In genomic region chr4:117254672-117255071, GRCm38 (mm10) we compare ENCODE assay signal across 23 mouse cellular contexts. TPM values are rescaled to one million over a fixed set of nuclear protein-coding genes. Genes with fewer than 3 reads are reported as not detected.
DNase-seq lines count a peak whose midpoint lies in the region; ATAC-seq and TF ChIP-seq lines count a peak whose summit lies in the region.
"Had no signal": no experiment of that assay in that cellular context is flagged by ENCODE, and none has a peak within 500 bp of the region (broad histone marks: within the 10 kb centered on the region; RNA-seq: fewer than 3 reads in every experiment).

No protein-coding gene starts in this region.

- H3K36me3 ChIP-seq in intestine, embryonic 15.5 days = no peaks in the 10 kb centered on the region
- H3K36me3 ChIP-seq in intestine, postnatal 0 days (ENCODE audit: control insufficient read depth, insufficient read depth) = no peaks in the 10 kb centered on the region
- H3K36me3 ChIP-seq in liver, adult 2 months (ENCODE audit: control insufficient read depth, insufficient read depth, low read length) = no peaks in the 10 kb centered on the region
- no peaks in the 10 kb centered on the region for H3K36me3 ChIP-seq in liver, postnatal 0 days (replicated peaks; ENCODE audit: insufficient read depth, low read length)
- no peaks in the 10 kb centered on the region for H3K36me3 ChIP-seq in limb, embryonic 10.5 days
- H3K36me3 ChIP-seq: embryonic facial prominence, embryonic 12.5 days; limb, embryonic 15.5 days; stomach, embryonic 15.5 days had no signal

- H3K4me1 ChIP-seq in intestine, embryonic 15.5 days (replicated peaks) = peaks cover 11% of the 10 kb centered on the region; the same call in 1 of the 2 replicates
- H3K4me1 ChIP-seq in intestine, postnatal 0 days (replicated peaks; ENCODE audit: control insufficient read depth, insufficient read depth, low read length) = no peaks in the 10 kb centered on the region
- peaks cover 17% of the 10 kb centered on the region for H3K4me1 ChIP-seq in liver, adult 2 months (ENCODE audit: control insufficient read depth, insufficient read depth, low read length)
- peaks cover 31% of the 10 kb centered on the region for H3K4me1 ChIP-seq in liver, postnatal 0 days (ENCODE audit: insufficient read depth)
- H3K4me1 ChIP-seq in limb, embryonic 10.5 days = peaks cover 40% of the 10 kb centered on the region

- H3K27me3 ChIP-seq in intestine, embryonic 15.5 days (replicated peaks) = no peaks in the 10 kb centered on the region
- H3K27me3 ChIP-seq in intestine, postnatal 0 days (replicated peaks; ENCODE audit: control insufficient read depth, insufficient read depth, low read length) = no peaks in the 10 kb centered on the region
- no peaks in the 10 kb centered on the region for H3K27me3 ChIP-seq in liver, adult 2 months (ENCODE audit: control insufficient read depth, insufficient read depth, low read length)
- no peaks in the 10 kb centered on the region for H3K27me3 ChIP-seq in liver, postnatal 0 days (ENCODE audit: insufficient read depth, low read length)
- H3K27me3 ChIP-seq in limb, embryonic 10.5 days (ENCODE audit: low read depth, poor library complexity, severe bottlenecking) = peaks cover 12% of the 10 kb centered on the region; the same call in 1 of the 2 replicates
- H3K27me3 ChIP-seq: embryonic facial prominence, embryonic 12.5 days; forebrain, embryonic 13.5 days; heart, embryonic 13.5 days; limb, embryonic 15.5 days; stomach, embryonic 15.5 days had no signal

- 0 out of 2 replicates have a peak overlapping the region, but pooled peaks have one; percentile 9 for H3K9ac ChIP-seq in intestine, embryonic 15.5 days
- no peak overlapping the region for H3K9ac ChIP-seq in intestine, postnatal 0 days (ENCODE audit: low read depth, low read length)
- no peak overlapping the region for H3K9ac ChIP-seq in liver, adult 2 months (ENCODE audit: low read depth, low read length)
- H3K9ac ChIP-seq in liver, postnatal 0 days (replicated peaks) = no peak overlapping the region
- H3K9ac ChIP-seq: embryonic facial prominence, embryonic 12.5 days; forebrain, embryonic 13.5 days; heart, embryonic 13.5 days; limb, embryonic 15.5 days; stomach, embryonic 15.5 days had no signal

- H3K79me2 ChIP-seq in liver, adult 2 months (ENCODE audit: control insufficient read depth, insufficient read depth, low read length) = peaks cover 6% of the 10 kb centered on the region; the same call in 1 of the 2 replicates

- no peak overlapping the region for H3K4me2 ChIP-seq in intestine, embryonic 15.5 days (replicated peaks)
- H3K4me2 ChIP-seq in intestine, postnatal 0 days (replicated peaks; ENCODE audit: low read depth) = no peak overlapping the region
- no peak overlapping the region for H3K4me2 ChIP-seq in liver, postnatal 0 days (ENCODE audit: low read depth, low read length)
- H3K4me2 ChIP-seq: embryonic facial prominence, embryonic 12.5 days; forebrain, embryonic 13.5 days; heart, embryonic 13.5 days; limb, embryonic 15.5 days; stomach, embryonic 15.5 days had no signal

- no peak for TF ChIP-seq EP300 in liver, postnatal 0 days (IDR thresholded peaks at IDR 0.05; ENCODE audit: low read depth)

- TF ChIP-seq POLR2A in liver, adult 2 months (IDR thresholded peaks at IDR 0.05; ENCODE audit: extremely low read depth, insufficient read depth, low read length) = no peak

- ATAC-seq in intestine, embryonic 15.5 days = no peak
- no peak for ATAC-seq in intestine, postnatal 0 days
- no peak for ATAC-seq in liver, postnatal 0 days
- ATAC-seq: forebrain, embryonic 13.5 days had no signal

- no peaks in the 10 kb centered on the region for H3K9me3 ChIP-seq in intestine, embryonic 15.5 days
- no peaks in the 10 kb centered on the region for H3K9me3 ChIP-seq in intestine, postnatal 0 days (ENCODE audit: control insufficient read depth)
- no peaks in the 10 kb centered on the region for H3K9me3 ChIP-seq in liver, postnatal 0 days (ENCODE audit: low read length)
- H3K9me3 ChIP-seq in limb, embryonic 10.5 days (replicated peaks) = no peaks in the 10 kb centered on the region
- H3K9me3 ChIP-seq: embryonic facial prominence, embryonic 12.5 days; forebrain, embryonic 13.5 days; heart, embryonic 13.5 days; limb, embryonic 15.5 days; stomach, embryonic 15.5 days had no signal

- no peak overlapping the region for H3K27ac ChIP-seq in intestine, embryonic 15.5 days
- H3K27ac ChIP-seq in intestine, postnatal 0 days (ENCODE audit: low read depth, low read length) = no peak overlapping the region
- no peak overlapping the region for H3K27ac ChIP-seq in liver, adult 2 months (replicated peaks; ENCODE audit: insufficient read depth, low read depth, low read length)
- H3K27ac ChIP-seq in liver, postnatal 0 days (ENCODE audit: low read depth) = no peak overlapping the region
- peak overlapping the region; percentile 53 for H3K27ac ChIP-seq in limb, embryonic 10.5 days
- H3K27ac ChIP-seq: embryonic facial prominence, embryonic 12.5 days; forebrain, embryonic 13.5 days; heart, embryonic 13.5 days; limb, embryonic 15.5 days; stomach, embryonic 15.5 days had no signal

- H3K4me3 ChIP-seq in intestine, embryonic 15.5 days (replicated peaks) = no peak overlapping the region
- no peak overlapping the region for H3K4me3 ChIP-seq in intestine, postnatal 0 days (ENCODE audit: low read depth, low read length)
- no peak overlapping the region for H3K4me3 ChIP-seq in liver, adult 2 months (ENCODE audit: insufficient read depth, low read depth, low read length)
- H3K4me3 ChIP-seq in liver, postnatal 0 days (ENCODE audit: low read depth, low read length) = no peak overlapping the region
- H3K4me3 ChIP-seq in limb, embryonic 10.5 days = no peak overlapping the region
- H3K4me3 ChIP-seq: embryonic facial prominence, embryonic 12.5 days; erythroblast, embryonic 14.5 days; forebrain, embryonic 13.5 days; heart, embryonic 13.5 days; limb, embryonic 15.5 days; stomach, embryonic 15.5 days had no signal

- TF ChIP-seq CTCF in intestine, postnatal 0 days (IDR thresholded peaks at IDR 0.05; ENCODE audit: low read depth) = no peak
- no peak for TF ChIP-seq CTCF in liver, adult 2 months (IDR thresholded peaks at IDR 0.05; ENCODE audit: low read depth, low read length)
- TF ChIP-seq CTCF in liver, postnatal 0 days (IDR thresholded peaks at IDR 0.05; ENCODE audit: low read depth) = no peak

- DNase-seq in adrenal gland, postnatal 36 days = peak; percentile 54 to 72
- no peak for DNase-seq in adrenal gland, postnatal 25 days
- peak; percentile 62 for DNase-seq in liver, adult 2 months (ENCODE audit: extremely low read depth, low read depth, low spot score)
- no peak for DNase-seq in liver, postnatal 0 days
- DNase-seq in limb, embryonic 10.5 days (ENCODE audit: low spot score) = no peak
- DNase-seq: cerebellum, adult 8-10 months; lung, postnatal 10 days; right cerebral cortex, postnatal 25 days had no signal

- 67% methylated on average over 6 of the region's 6 CpGs for WGBS in intestine, embryonic 15.5 days
- 72% methylated on average over 6 of the region's 6 CpGs for WGBS in intestine, postnatal 0 days
- WGBS in liver, adult 2 months = 54% methylated on average over 6 of the region's 6 CpGs
- WGBS in liver, postnatal 0 days (ENCODE audit: insufficient replicate concordance) = 51% methylated on average over 6 of the region's 6 CpGs
- 62% methylated on average over 6 of the region's 6 CpGs for WGBS in limb, embryonic 10.5 days

RNA-seq across cellular contexts. Expression of gene Armh1, which starts 2.7 kb away (rescaled TPM):
- total RNA-seq in adrenal gland, postnatal 36 days (2021) = 1 to 10 TPM; 2.8 to 3.5 TPM
- total RNA-seq in adrenal gland, postnatal 25 days (2021) = 4.8 and 4.9 TPM in 2 replicates
- 0.19 and 0.32 TPM in 2 replicates for polyA plus RNA-seq in intestine, embryonic 15.5 days (2015; fragmentation: Nextera tagmentation; extraction: Ambion mirVana)
- polyA plus RNA-seq in intestine, postnatal 0 days (2015; fragmentation: Nextera tagmentation; extraction: Ambion mirVana) = 0.12 and 0.22 TPM in 2 replicates
- not detected in 2 replicates for total RNA-seq in liver, adult 2 months (2014; rRNA removed)
- not detected in 2 replicates for polyA plus RNA-seq in liver, adult 2 months (2012; rRNA removed)
- polyA plus RNA-seq in liver, postnatal 0 days (2015; fragmentation: Nextera tagmentation; extraction: Ambion mirVana) = not detected in 2 replicates
- polyA plus RNA-seq in limb, embryonic 10.5 days (2016; fragmentation: Nextera tagmentation; extraction: Ambion mirVana) = 0.09 and 0.25 TPM in 2 replicates
- total RNA-seq: CH12.LX; gastrocnemius, adult 8-10 months; granulocyte monocyte progenitor cell, adult 5-6 weeks; megakaryocyte-erythroid progenitor cell, adult 5-6 weeks; MEL; neutrophil, adult 5-6 weeks had no signal
- polyA plus RNA-seq: erythroblast, embryonic 14.5 days; hindbrain, embryonic 11.5 days had no signal

RNA-seq across cellular contexts. Expression of gene Tmem53, which starts 2.9 kb away (rescaled TPM):
- 10 to 100 TPM; 54.2 to 97.3 TPM for total RNA-seq in adrenal gland, postnatal 36 days (2021)
- total RNA-seq in adrenal gland, postnatal 25 days (2021) = 86.4 and 94.3 TPM in 2 replicates
- polyA plus RNA-seq in intestine, embryonic 15.5 days (2015; fragmentation: Nextera tagmentation; extraction: Ambion mirVana) = 9.5 and 11.7 TPM in 2 replicates
- 12.8 and 14.0 TPM in 2 replicates for polyA plus RNA-seq in intestine, postnatal 0 days (2015; fragmentation: Nextera tagmentation; extraction: Ambion mirVana)
- 32.1 and 49.6 TPM in 2 replicates for total RNA-seq in liver, adult 2 months (2014; rRNA removed)
- polyA plus RNA-seq in liver, adult 2 months (2012; rRNA removed) = 110 and 121 TPM in 2 replicates
- polyA plus RNA-seq in liver, postnatal 0 days (2015; fragmentation: Nextera tagmentation; extraction: Ambion mirVana) = 48.6 and 57.1 TPM in 2 replicates
- polyA plus RNA-seq in limb, embryonic 10.5 days (2016; fragmentation: Nextera tagmentation; extraction: Ambion mirVana) = 6.2 and 9.2 TPM in 2 replicates
- total RNA-seq: megakaryocyte-erythroid progenitor cell, adult 5-6 weeks; neutrophil, adult 5-6 weeks had no signal

Comparison
In these comparisons a context has a peak if more than half of its experiments do, and no peak if none do; other contexts are left out.
1. DNase-seq: peak in adrenal gland, postnatal 36 days (2 of 2) and liver, adult 2 months (single experiment); none in adrenal gland, postnatal 25 days (single experiment), liver, postnatal 0 days (single experiment) and limb, embryonic 10.5 days (single experiment).